Mouse (Mus musculus) G1E (cell line): ENCODE results near the gene Kbtbd13. TPM values are rescaled to one million over a fixed set of nuclear protein-coding genes. Genes with fewer than 3 reads are reported as not detected.

Experiments
- ATAC-seq: 2 replicates; pipeline ENCODE4 v1.8.0; 2016; ENCODE audit warnings: mild to moderate bottlenecking; ENCODE audit not compliant: insufficient number of reproducible peaks, poor library complexity, low FRiP score, severe bottlenecking; ENCODE audit errors: extremely low read depth
- DNase-seq: peaks from one replicate; pipeline ENCODE4 v3.0.0; 2012; ENCODE audit warnings: low spot score
- H3K27me3 ChIP-seq: 2 replicates; pipeline ENCODE4 v1.6.1; 2012; ENCODE audit warnings: mild to moderate bottlenecking, low read length, inconsistent platforms; ENCODE audit not compliant: insufficient read depth
- H3K36me3 ChIP-seq: replicated peaks from 2 replicates; pipeline ENCODE3; 2012; ENCODE audit warnings: mild to moderate bottlenecking, inconsistent platforms
- H3K4me1 ChIP-seq: 2 replicates; pipeline ENCODE4 v1.6.1; 2012; ENCODE audit warnings: low read depth, low read length, inconsistent platforms, mixed read lengths; ENCODE audit not compliant: insufficient read depth
- H3K4me3 ChIP-seq: 2 replicates; pipeline ENCODE4 v1.5.1; 2012; ENCODE audit warnings: low read depth, mild to moderate bottlenecking, inconsistent platforms, low read length, moderate library complexity, mixed read lengths
- H3K9me3 ChIP-seq: replicated peaks from 2 replicates; pipeline ENCODE4 v1.6.1; 2012; ENCODE audit warnings: inconsistent platforms
- CTCF ChIP-seq: IDR thresholded peaks from 2 replicates; pipeline ENCODE4 v1.5.1; 2012; ENCODE audit warnings: low read depth, low read length, inconsistent platforms, mixed read lengths
- GATA1 ChIP-seq: IDR thresholded peaks from 2 replicates; pipeline ENCODE4 v1.6.1; 2012; ENCODE audit warnings: borderline replicate concordance, low read length, inconsistent platforms, mixed read lengths
- GATA2 ChIP-seq: IDR thresholded peaks from 2 replicates; pipeline ENCODE4 v1.6.1; 2012; ENCODE audit warnings: low read depth, low read length, inconsistent platforms, borderline replicate concordance
- POLR2AphosphoS5 ChIP-seq: IDR thresholded peaks from 2 replicates; pipeline ENCODE4 v1.6.1; 2012; ENCODE audit warnings: low read depth, low read length, inconsistent platforms; ENCODE audit not compliant: insufficient replicate concordance
- TAL1 ChIP-seq: conservative IDR thresholded peaks from 2 replicates; pipeline ENCODE4 v1.6.1; 2012; ENCODE audit warnings: low read depth, low read length, inconsistent platforms, mixed read lengths
- polyA plus RNA-seq: library from polyadenylated mRNA; stranded (reverse); fragments of >175 nt; gene quantifications from 2 replicates; pipeline ENCODE4 v1.2.3, GENCODE M21; 2012
- total RNA-seq, 2 experiments: library from RNA; stranded (forward) in 1 of 2; stranded (reverse) in 1 of 2; fragments of 200-1000 nt in 1 of 2; fragments of >200 nt in 1 of 2; fragmentation: Nextera tagmentation in 1 of 2; gene quantifications; 2 replicates each; pipeline ENCODE4 v1.2.3; 2014 to 2017

The Kbtbd13 gene
- total and polyA plus RNA-seq, 3 experiments, result not detected

- DNase-seq, result no peak
- peaks cover 34% of the 10 kb centered on the region for H3K27me3 ChIP-seq
- peaks cover 5% of the 10 kb centered on the region for H3K9me3 ChIP-seq
- no peak for ATAC-seq
- H3K4me1 ChIP-seq, result no peaks in the 10 kb centered on the region
- no peak overlapping the region for H3K4me3 ChIP-seq
- TF ChIP-seq GATA1 (no peak), POLR2AphosphoS5 (no peak), CTCF (no peak), TAL1 (no peak), GATA2 (no peak)
- no peaks in the 10 kb centered on the region for H3K36me3 ChIP-seq
These were observed 470 bp downstream of the Kbtbd13 start for GRCm38 (mm10) chr9:65390752-65391612.

DNA sequence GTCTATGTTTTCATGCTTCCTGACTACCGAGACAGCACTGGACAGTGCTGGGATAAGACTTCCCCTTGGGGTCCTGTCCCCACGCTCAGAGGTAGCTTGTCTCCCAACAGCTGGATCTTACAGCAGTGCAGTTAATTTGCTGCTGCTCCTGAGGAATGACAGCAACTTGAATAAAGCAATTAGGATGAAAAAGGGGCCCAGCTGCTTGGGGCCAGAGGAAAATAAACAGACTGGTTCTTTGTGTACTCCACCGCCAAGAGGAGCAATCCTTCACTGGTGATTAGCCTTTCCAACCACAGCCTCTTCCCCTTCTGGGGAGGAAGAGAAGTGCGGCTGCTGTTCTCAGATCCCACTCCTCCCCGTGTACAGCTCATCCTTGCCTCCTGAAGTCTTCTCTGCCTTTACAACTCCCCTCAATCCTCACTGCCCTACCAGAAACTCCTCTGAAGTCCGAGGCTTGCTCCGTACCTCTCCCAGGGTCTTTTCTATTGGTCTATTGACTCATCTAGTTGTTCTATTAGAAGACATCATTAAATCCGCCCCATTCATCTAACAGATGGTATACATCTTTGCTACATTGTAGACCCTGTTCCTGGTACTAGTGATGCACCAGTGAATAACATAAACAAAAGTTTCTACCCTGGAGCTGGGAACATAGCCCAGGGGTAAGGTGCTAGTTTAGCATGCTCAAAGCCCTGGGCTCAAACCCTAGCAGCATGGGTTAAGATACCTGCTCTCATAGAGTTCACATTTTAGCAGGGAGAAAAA, 4.9 kb downstream of the Kbtbd13 start:
- DNase-seq (no peak), ATAC-seq (no peak)
- Histone ChIP-seq H3K27me3 (peaks cover 45% of the 10 kb centered on the region), H3K4me3 (no peak overlapping the region), H3K9me3 (peaks cover 5% of the 10 kb centered on the region), H3K36me3 (no peaks in the 10 kb centered on the region), H3K4me1 (0 out of 2 replicates have a peak, but pooled peaks cover 3% of the 10 kb centered on the region)
- TF ChIP-seq CTCF, result no peak
- no peak for TF ChIP-seq POLR2AphosphoS5
- TF ChIP-seq GATA1, result no peak
- TF ChIP-seq GATA2, result no peak

- no peaks in the 10 kb centered on the region for H3K9me3 ChIP-seq
These were observed 7.2 kb downstream of the Kbtbd13 start for GRCm38 (mm10) chr9:65384276-65384675.

GRCm38 (mm10) chr9:65382751-65383097, 8.7 kb downstream of the Kbtbd13 start:
- Histone ChIP-seq H3K9me3 (no peaks in the 10 kb centered on the region), H3K4me1 (0 out of 2 replicates have a peak, but pooled peaks cover 3% of the 10 kb centered on the region), H3K4me3 (no peak overlapping the region), H3K36me3 (no peaks in the 10 kb centered on the region), H3K27me3 (peaks cover 62% of the 10 kb centered on the region)
- ATAC-seq (no peak), DNase-seq (no peak)
- no peak for TF ChIP-seq GATA1

More at GRCm38 (mm10) chr9:65384276-65384675, 7.2 kb downstream of the Kbtbd13 start:
- no peak for TF ChIP-seq GATA2
- TF ChIP-seq CTCF, result no peak
- no peak for TF ChIP-seq POLR2AphosphoS5
- no peak for TF ChIP-seq TAL1
- TF ChIP-seq GATA1, result no peak
- no peak for ATAC-seq
- DNase-seq, result no peak
- H3K4me1 ChIP-seq, result 0 out of 2 replicates have a peak, but pooled peaks cover 3% of the 10 kb centered on the region
- H3K27me3 ChIP-seq, result peaks cover 52% of the 10 kb centered on the region
- H3K36me3 ChIP-seq, result no peaks in the 10 kb centered on the region
- H3K4me3 ChIP-seq, result no peak overlapping the region

DNA sequence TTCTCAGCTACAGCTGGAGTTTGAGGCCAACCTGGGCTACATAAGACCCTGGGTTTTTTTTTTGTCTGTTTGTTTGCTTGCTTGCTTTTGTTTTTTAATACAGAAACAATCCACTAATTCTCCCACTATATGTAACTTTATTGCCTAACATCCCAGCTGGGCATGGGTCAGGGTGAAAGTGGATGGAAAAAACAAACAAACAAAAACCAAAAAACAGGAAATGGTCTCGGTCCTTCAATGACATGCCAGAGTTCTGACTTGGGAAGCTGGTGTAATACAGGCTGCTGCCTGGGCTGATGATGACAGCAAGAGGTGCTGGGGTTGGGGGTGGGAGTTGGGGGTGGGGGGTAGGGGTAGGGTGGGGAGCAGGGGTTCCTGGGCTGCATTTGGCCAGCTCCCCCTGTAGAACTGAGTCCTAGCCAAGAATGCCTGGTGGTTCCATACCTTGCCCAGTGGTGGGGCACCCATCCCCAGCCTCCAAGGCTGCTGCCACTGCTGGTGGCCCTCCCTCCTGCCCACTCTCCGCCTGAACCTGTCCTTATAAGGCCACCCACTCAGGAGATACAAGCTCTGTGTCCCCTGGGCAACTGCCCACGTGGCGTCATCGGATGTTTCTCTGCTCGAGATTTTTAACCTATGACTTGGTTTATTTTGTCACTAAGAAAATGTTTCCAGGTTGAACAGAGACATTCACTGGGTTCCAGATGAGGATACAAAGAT, 9.3 kb downstream of the Kbtbd13 start:
- DNase-seq (no peak), ATAC-seq (no peak)
- peaks cover 65% of the 10 kb centered on the region for H3K27me3 ChIP-seq
- no peaks in the 10 kb centered on the region for H3K36me3 ChIP-seq
- 0 out of 2 replicates have a peak, but pooled peaks cover 3% of the 10 kb centered on the region for H3K4me1 ChIP-seq
- no peak overlapping the region for H3K4me3 ChIP-seq
- no peaks in the 10 kb centered on the region for H3K9me3 ChIP-seq
- TF ChIP-seq GATA1 (no peak), CTCF (no peak), POLR2AphosphoS5 (no peak), GATA2 (no peak), TAL1 (no peak)

GRCm38 (mm10) chr9:65381017-65381590, 10.3 kb downstream of the Kbtbd13 start:
- ATAC-seq (no peak), DNase-seq (no peak)
- Histone ChIP-seq H3K4me3 (no peak overlapping the region), H3K36me3 (no peaks in the 10 kb centered on the region), H3K27me3 (peaks cover 68% of the 10 kb centered on the region), H3K4me1 (0 out of 2 replicates have a peak, but pooled peaks cover 3% of the 10 kb centered on the region), H3K9me3 (no peaks in the 10 kb centered on the region)
- TF ChIP-seq CTCF, result no peak
- TF ChIP-seq GATA1, result no peak
- TF ChIP-seq GATA2, result no peak
- TF ChIP-seq POLR2AphosphoS5, result no peak
- TF ChIP-seq TAL1, result no peak
